Mouse (Mus musculus): Measurements from ENCODE around the gene Kcnn4. TPM values are rescaled to one million over a fixed set of nuclear protein-coding genes. Genes with fewer than 3 reads are reported as not detected.

Kcnn4 gene
- polyA plus RNA-seq, 1 experiment, result 1.9 TPM

GRCm38 (mm10) chr7:24373538-24374379 lies 3.7 kb downstream of the Kcnn4 start:
- Histone ChIP-seq H3K4me3 (ENCODE audit: insufficient read depth, low read length) (no peak overlapping the region), H3K27ac (ENCODE audit: insufficient read depth, low read length) (no peak overlapping the region), H3K4me1 (ENCODE audit: control insufficient read depth, insufficient read depth, low read length) (0 out of 2 replicates have a peak, but pooled peaks cover 2% of the 10 kb centered on the region)
- TF ChIP-seq POLR2A (IDR thresholded peaks at IDR 0.05; ENCODE audit: low read depth, low read length), result no peak
- no peak for TF ChIP-seq CTCF (IDR thresholded peaks at IDR 0.05; ENCODE audit: borderline replicate concordance, insufficient read depth, low read length)

DNA sequence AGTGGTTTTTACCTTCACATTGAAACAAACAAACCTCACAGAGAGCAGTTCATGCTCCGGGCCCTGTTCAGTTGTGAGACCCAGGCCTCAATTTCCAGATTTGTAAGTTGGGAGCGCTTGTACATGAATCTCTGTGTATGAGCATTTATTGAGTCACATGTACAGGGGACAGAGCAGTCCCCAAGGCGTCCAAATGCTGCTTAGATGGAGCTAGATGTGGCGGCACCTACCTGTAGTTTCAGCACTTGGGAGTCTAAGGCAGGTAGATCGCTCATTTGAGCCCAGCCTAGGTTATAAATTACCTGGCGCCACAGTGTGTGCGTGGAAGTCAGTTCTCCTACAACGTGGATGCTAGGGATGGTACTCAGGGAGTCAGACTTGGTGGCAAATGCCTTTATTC lies 6.4 kb downstream of the Kcnn4 start:
- Histone ChIP-seq H3K4me1 (ENCODE audit: control insufficient read depth, insufficient read depth, low read length) (peaks cover 2% of the 10 kb centered on the region; the same call in 1 of the 2 replicates), H3K27ac (ENCODE audit: insufficient read depth, low read length) (no peak overlapping the region), H3K4me3 (ENCODE audit: insufficient read depth, low read length) (no peak overlapping the region)
- no peak for TF ChIP-seq POLR2A (IDR thresholded peaks at IDR 0.05; ENCODE audit: low read depth, low read length)
- no peak for TF ChIP-seq CTCF (IDR thresholded peaks at IDR 0.05; ENCODE audit: borderline replicate concordance, insufficient read depth, low read length)

DNA sequence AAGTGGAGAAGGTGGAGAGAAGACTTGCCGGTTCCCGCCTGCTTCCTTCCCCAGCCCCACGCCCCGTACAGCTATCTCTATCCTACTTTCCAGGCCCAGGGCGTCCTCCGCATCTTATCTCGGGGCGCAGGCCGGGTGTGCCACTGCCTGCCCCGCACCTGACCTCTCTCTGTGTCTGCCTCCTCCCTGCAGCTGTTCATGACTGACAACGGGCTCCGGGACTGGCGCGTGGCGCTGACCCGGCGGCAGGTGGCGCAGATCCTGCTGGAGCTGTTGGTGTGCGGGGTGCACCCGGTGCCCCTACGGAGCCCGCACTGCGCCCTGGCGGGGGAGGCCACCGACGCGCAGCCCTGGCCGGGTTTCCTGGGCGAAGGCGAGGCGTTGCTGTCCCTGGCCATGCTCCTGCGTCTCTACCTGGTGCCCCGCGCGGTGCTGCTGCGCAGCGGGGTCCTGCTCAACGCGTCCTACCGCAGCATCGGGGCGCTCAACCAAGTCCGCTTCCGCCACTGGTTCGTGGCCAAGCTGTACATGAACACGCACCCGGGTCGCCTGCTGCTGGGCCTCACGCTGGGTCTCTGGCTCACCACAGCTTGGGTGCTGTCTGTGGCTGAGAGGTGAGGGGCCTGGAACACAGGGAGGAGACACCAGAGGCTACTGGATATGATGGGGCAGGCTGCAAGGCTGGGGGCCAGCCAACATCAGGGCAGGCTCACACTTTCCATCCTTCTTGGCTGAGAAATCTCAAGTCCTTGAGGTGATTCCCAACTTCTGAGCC lies 7.2 kb downstream of the Kcnn4 start:
- no peak for TF ChIP-seq POLR2A (IDR thresholded peaks at IDR 0.05; ENCODE audit: low read depth, low read length)
- peak; percentile 35; the same call in 1 of the 2 replicates for TF ChIP-seq CTCF (IDR thresholded peaks at IDR 0.05; ENCODE audit: borderline replicate concordance, insufficient read depth, low read length)
- Histone ChIP-seq H3K4me1 (ENCODE audit: control insufficient read depth, insufficient read depth, low read length) (peaks cover 2% of the 10 kb centered on the region; the same call in 1 of the 2 replicates), H3K4me3 (ENCODE audit: insufficient read depth, low read length) (no peak overlapping the region), H3K27ac (ENCODE audit: insufficient read depth, low read length) (peak overlapping the region; percentile 39)

DNA sequence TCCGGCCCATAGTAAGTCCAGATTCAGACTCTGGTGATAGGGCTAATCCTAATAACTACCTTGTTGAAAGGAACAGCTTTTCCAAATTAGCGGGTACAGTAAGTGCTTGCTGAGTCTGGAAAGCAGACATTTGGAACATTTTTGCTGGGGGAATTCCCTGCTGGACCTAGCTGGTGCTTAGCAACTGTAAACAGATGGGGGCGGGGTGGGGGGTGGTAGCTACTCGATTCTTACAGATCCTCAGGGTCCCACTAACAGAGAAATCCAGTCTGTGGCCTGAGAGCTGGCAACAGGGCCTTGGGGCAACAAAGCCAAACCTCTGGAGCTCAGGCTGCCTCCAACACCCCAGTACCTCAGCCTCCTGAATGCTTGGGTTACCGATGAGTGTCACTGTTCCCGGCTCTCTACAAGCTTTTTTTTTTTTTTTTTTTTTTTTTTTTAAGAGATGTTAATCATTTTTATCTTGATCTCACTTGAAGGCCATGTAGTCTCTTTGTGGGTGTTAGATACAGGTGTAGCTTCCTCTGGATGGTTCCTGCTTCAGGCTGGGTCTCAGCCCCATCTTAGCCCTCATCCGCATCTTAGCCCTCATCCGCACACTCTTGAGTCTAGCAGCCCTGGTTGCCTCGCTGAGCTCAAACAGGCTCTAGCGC lies 8.1 kb downstream of the Kcnn4 start:
- TF ChIP-seq CTCF (IDR thresholded peaks at IDR 0.05; ENCODE audit: borderline replicate concordance, insufficient read depth, low read length), result no peak
- TF ChIP-seq POLR2A (IDR thresholded peaks at IDR 0.05; ENCODE audit: low read depth, low read length), result no peak
- no peak overlapping the region for H3K4me3 ChIP-seq (ENCODE audit: insufficient read depth, low read length)
- H3K27ac ChIP-seq (ENCODE audit: insufficient read depth, low read length), result peak overlapping the region; percentile 39
- peaks cover 2% of the 10 kb centered on the region; the same call in 1 of the 2 replicates for H3K4me1 ChIP-seq (ENCODE audit: control insufficient read depth, insufficient read depth, low read length)

DNA sequence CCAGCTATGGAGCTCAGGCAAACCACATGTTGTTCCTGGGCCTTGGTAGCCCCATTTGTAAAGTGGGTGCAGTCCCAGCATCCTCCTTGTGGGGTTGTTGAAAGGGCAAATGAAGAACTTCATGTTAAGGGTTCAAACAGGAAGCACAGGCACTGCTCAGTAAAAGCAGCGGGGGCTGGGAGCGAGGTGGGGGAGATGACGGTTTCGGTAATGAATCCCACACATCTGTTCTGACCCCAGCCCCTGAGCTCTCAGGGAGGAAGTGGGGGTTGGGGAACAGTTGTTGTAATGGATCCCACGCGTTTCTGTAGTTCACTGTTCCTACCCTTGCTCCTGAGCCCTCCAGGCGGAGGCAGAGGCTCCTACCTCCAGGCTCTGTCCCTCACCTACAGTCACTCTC lies 9.9 kb downstream of the Kcnn4 start:
- H3K4me3 ChIP-seq (ENCODE audit: insufficient read depth, low read length), result no peak overlapping the region
- H3K27ac ChIP-seq (ENCODE audit: insufficient read depth, low read length), result no peak overlapping the region

GRCm38 (mm10) chr7:24380370-24380769 lies 10.3 kb downstream of the Kcnn4 start:
- H3K27ac ChIP-seq (ENCODE audit: insufficient read depth, low read length), result no peak overlapping the region
- TF ChIP-seq POLR2A (IDR thresholded peaks at IDR 0.05; ENCODE audit: low read depth, low read length) (no peak), CTCF (IDR thresholded peaks at IDR 0.05; ENCODE audit: borderline replicate concordance, insufficient read depth, low read length) (no peak)
- peaks cover 2% of the 10 kb centered on the region; the same call in 1 of the 2 replicates for H3K4me1 ChIP-seq (ENCODE audit: control insufficient read depth, insufficient read depth, low read length)
- no peak overlapping the region for H3K4me3 ChIP-seq (ENCODE audit: insufficient read depth, low read length)

More for the DNA sequence above, 9.9 kb downstream of the Kcnn4 start:
- TF ChIP-seq CTCF (IDR thresholded peaks at IDR 0.05; ENCODE audit: borderline replicate concordance, insufficient read depth, low read length) (no peak), POLR2A (IDR thresholded peaks at IDR 0.05; ENCODE audit: low read depth, low read length) (no peak)
- peaks cover 2% of the 10 kb centered on the region; the same call in 1 of the 2 replicates for H3K4me1 ChIP-seq (ENCODE audit: control insufficient read depth, insufficient read depth, low read length)

GRCm38 (mm10) chr7:24382730-24383372 lies 12.8 kb downstream of the Kcnn4 start:
- Histone ChIP-seq H3K4me1 (ENCODE audit: control insufficient read depth, insufficient read depth, low read length) (peaks cover 13% of the 10 kb centered on the region), H3K4me3 (ENCODE audit: insufficient read depth, low read length) (no peak overlapping the region), H3K27ac (ENCODE audit: insufficient read depth, low read length) (no peak overlapping the region)
- TF ChIP-seq POLR2A (IDR thresholded peaks at IDR 0.05; ENCODE audit: low read depth, low read length) (no peak), CTCF (IDR thresholded peaks at IDR 0.05; ENCODE audit: borderline replicate concordance, insufficient read depth, low read length) (no peak)

GRCm38 (mm10) chr7:24384070-24384469 lies 14.0 kb downstream of the Kcnn4 start:
- H3K4me3 ChIP-seq (ENCODE audit: insufficient read depth, low read length), result no peak overlapping the region
- H3K27ac ChIP-seq (ENCODE audit: insufficient read depth, low read length), result no peak overlapping the region
- no peak for TF ChIP-seq CTCF (IDR thresholded peaks at IDR 0.05; ENCODE audit: borderline replicate concordance, insufficient read depth, low read length)
- TF ChIP-seq POLR2A (IDR thresholded peaks at IDR 0.05; ENCODE audit: low read depth, low read length), result no peak

DNA sequence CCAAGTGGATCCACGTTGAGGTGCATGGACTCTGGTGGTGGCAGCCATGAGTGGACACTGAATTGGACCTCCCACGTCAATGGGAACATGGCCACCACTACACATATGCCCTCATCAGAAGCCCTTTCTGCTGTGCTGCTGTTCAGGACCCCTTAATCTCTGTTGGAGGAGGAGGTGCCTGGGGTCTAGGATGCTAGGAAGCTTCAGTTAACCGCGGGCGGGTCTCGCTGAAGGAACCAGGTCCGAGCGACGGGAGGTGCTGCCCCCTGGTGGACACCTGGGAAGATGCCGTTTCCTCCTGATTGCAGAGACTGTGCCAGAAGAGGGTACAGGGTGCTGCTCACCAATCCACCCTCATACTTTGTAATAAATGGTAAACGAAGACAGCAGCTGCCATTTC lies 14.8 kb downstream of the Kcnn4 start:
- peak; percentile 84 for TF ChIP-seq CTCF (IDR thresholded peaks at IDR 0.05; ENCODE audit: borderline replicate concordance, insufficient read depth, low read length)
- no peak for TF ChIP-seq POLR2A (IDR thresholded peaks at IDR 0.05; ENCODE audit: low read depth, low read length)
- H3K27ac ChIP-seq (ENCODE audit: insufficient read depth, low read length), result no peak overlapping the region
- no peak overlapping the region for H3K4me3 ChIP-seq (ENCODE audit: insufficient read depth, low read length)
- H3K4me1 ChIP-seq (ENCODE audit: control insufficient read depth, insufficient read depth, low read length), result peaks cover 28% of the 10 kb centered on the region

More at GRCm38 (mm10) chr7:24384070-24384469, 14.0 kb downstream of the Kcnn4 start:
- H3K4me1 ChIP-seq (ENCODE audit: control insufficient read depth, insufficient read depth, low read length), result peaks cover 24% of the 10 kb centered on the region

All from embryonic fibroblast, embryonic 13.5 days (primary cell).